Mouse (Mus musculus) heart, embryonic 12.5 days (tissue): ENCODE measurements around the gene H2-D1. TPM values are rescaled to one million over a fixed set of nuclear protein-coding genes. Genes with fewer than 3 reads are reported as not detected.

ENCODE experiments used
- ATAC-seq: fragments of 200-750 bp; cut with Nextera tagmentation; 2 replicates; pipeline ENCODE4 v1.8.0; 2017; ENCODE audit warnings: moderate TSS enrichment, moderate library complexity; ENCODE audit not compliant: insufficient number of reproducible peaks, low FRiP score
- H3K27ac ChIP-seq: fragments of 300-500 bp; sonication (generic); 2 replicates; pipeline ENCODE4 v1.5.1; 2016; ENCODE audit warnings: mild to moderate bottlenecking, moderate library complexity; ENCODE audit not compliant: poor library complexity, severe bottlenecking
- H3K27me3 ChIP-seq: fragments of 300-500 bp; sonication (generic); replicated peaks from 2 replicates; pipeline ENCODE4 v1.6.1; 2016; ENCODE audit warnings: mild to moderate bottlenecking, moderate library complexity
- H3K36me3 ChIP-seq: fragments of 300-500 bp; sonication (generic); 2 replicates; pipeline ENCODE4 v1.6.1; 2016; ENCODE audit warnings: mild to moderate bottlenecking, moderate library complexity
- H3K4me1 ChIP-seq: fragments of 300-500 bp; sonication (generic); replicated peaks from 2 replicates; pipeline ENCODE4 v1.6.1; 2016; ENCODE audit warnings: mild to moderate bottlenecking
- H3K4me2 ChIP-seq: fragments of 300-500 bp; sonication (generic); 2 replicates; pipeline ENCODE4 v1.6.1; 2016; ENCODE audit warnings: mild to moderate bottlenecking, moderate library complexity
- H3K4me3 ChIP-seq: fragments of 300-500 bp; sonication (generic); 2 replicates; pipeline ENCODE4 v1.5.1; 2016; ENCODE audit warnings: mild to moderate bottlenecking
- H3K9ac ChIP-seq: fragments of 300-500 bp; sonication (generic); 2 replicates; pipeline ENCODE4 v1.6.1; 2016; ENCODE audit warnings: mild to moderate bottlenecking, moderate library complexity
- H3K9me3 ChIP-seq: fragments of 300-500 bp; sonication (generic); replicated peaks from 2 replicates; pipeline ENCODE4 v1.6.1; 2016; ENCODE audit warnings: mild to moderate bottlenecking, moderate library complexity
- WGBS: fragments of 180-500 bp; shearing (Covaris S2); methylation state at CpG from one replicate; pipeline ENCODE4 v1.1.7; 2016; 5-methylcytosine and 5-hydroxymethylcytosine counted together
- polyA plus RNA-seq: library from polyadenylated mRNA; unstranded; fragments of >200 nt; fragmentation: Nextera tagmentation; extraction: Ambion mirVana; gene quantifications from 2 replicates; pipeline ENCODE4 v1.2.1, GENCODE M21; 2016

The H2-D1 gene
- polyA plus RNA-seq, 1 experiment from 2014 or later: 30.2 TPM

GRCm38 (mm10) chr17:35250348-35251120 lies 12.0 kb upstream of the H2-D1 start:
- Histone ChIP-seq H3K27me3 (no peaks in the 10 kb centered on the region), H3K9ac (no peak overlapping the region), H3K9me3 (no peaks in the 10 kb centered on the region), H3K27ac (no peak overlapping the region), H3K36me3 (peaks cover 86% of the 10 kb centered on the region), H3K4me1 (peaks cover 10% of the 10 kb centered on the region), H3K4me3 (no peak overlapping the region), H3K4me2 (no peak overlapping the region)
- no peak for ATAC-seq
- 87% methylated on average over 3 of the region's 3 CpGs for WGBS

- Histone ChIP-seq H3K27me3 (no peaks in the 10 kb centered on the region), H3K27ac (no peak overlapping the region), H3K9me3 (no peaks in the 10 kb centered on the region), H3K4me1 (peaks cover 3% of the 10 kb centered on the region), H3K4me2 (no peak overlapping the region), H3K36me3 (peaks cover 79% of the 10 kb centered on the region), H3K4me3 (no peak overlapping the region), H3K9ac (no peak overlapping the region)
- ATAC-seq: no peak
- 80% methylated on average over 15 of the region's 15 CpGs for WGBS
These were observed 11.3 kb upstream of the H2-D1 start for GRCm38 (mm10) chr17:35251162-35251719.

DNA sequence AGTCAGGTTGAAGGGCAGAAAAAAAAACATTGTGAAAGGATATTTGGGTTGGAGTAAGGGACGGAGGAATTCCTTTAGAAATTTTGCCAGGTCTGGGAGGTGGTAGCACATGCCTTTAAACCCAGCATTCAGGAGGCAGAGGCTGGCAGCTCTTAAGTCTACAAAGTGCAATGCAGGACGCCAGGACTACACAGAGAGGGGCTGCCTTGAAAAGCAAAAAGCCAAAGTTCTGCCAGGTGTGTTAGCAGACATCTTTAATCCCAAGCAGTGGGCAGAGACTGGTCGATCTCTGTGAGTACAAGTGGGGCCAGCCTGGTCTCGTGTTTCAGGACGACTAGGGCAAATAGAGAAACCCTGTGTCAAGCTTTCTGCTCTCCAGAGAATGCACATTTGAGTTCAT lies 10.5 kb upstream of the H2-D1 start:
- no peak for ATAC-seq
- H3K4me3 ChIP-seq: no peak overlapping the region
- H3K9ac ChIP-seq: no peak overlapping the region
- no peaks in the 10 kb centered on the region for H3K27me3 ChIP-seq
- H3K27ac ChIP-seq: no peak overlapping the region
- 79% methylated on average over 5 of the region's 5 CpGs for whole genome bisulfite sequencing
- H3K4me1 ChIP-seq: no peaks in the 10 kb centered on the region
- no peak overlapping the region for H3K4me2 ChIP-seq
- peaks cover 72% of the 10 kb centered on the region for H3K36me3 ChIP-seq
- H3K9me3 ChIP-seq: no peaks in the 10 kb centered on the region

GRCm38 (mm10) chr17:35252619-35253292 lies 9.8 kb upstream of the H2-D1 start:
- no peak for ATAC-seq
- Histone ChIP-seq H3K9me3 (no peaks in the 10 kb centered on the region), H3K36me3 (peaks cover 64% of the 10 kb centered on the region), H3K4me2 (no peak overlapping the region), H3K9ac (no peak overlapping the region), H3K4me3 (no peak overlapping the region), H3K4me1 (0 out of 2 replicates have a peak, but pooled peaks cover under 1% of the 10 kb centered on the region), H3K27ac (no peak overlapping the region), H3K27me3 (0 out of 2 replicates have a peak, but pooled peaks cover 3% of the 10 kb centered on the region)
- WGBS: 82% methylated on average over 18 of the region's 18 CpGs

DNA sequence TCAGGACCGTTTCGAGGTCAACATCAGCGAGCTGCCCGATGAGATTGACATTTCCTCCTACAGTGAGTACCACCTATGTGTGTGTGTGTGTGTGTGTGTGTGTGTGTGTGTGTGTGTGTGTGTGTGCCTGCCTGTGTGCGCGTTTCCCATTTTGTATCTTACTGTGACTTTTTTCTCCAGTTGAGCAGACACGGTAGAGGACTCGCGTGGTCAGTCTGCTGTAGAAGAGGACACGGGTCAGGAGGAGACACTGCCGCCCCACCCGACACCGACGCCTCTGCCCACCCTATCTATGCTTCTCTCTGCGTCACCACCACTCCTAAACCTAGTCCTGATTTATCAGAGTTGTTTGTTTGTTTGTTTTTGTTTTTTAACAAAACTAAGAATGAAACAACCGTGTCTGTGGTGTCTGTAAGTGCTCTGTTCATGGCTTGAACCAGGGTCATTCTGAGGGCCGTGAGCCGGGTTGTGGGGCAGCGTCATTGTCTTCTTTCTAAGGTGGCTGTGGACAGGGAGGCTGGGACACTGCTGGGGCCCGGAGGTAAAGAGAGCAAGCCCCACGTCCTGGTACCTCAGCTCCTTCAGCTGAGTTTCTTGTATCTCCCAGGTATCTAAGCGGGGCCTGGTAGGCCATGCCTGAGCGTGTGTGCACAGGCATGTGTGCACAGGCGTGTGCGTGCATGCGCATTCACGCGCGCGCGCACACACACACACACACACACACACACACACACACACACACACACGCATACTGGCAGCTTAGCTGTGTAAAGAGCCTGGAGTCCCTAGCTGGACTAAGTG lies 9.0 kb upstream of the H2-D1 start:
- 89% methylated on average over 32 of the region's 32 CpGs for WGBS
- no peak overlapping the region for H3K9ac ChIP-seq

GRCm38 (mm10) chr17:35254241-35255098 lies 8.1 kb upstream of the H2-D1 start:
- whole genome bisulfite sequencing: 59% methylated on average over 11 of the region's 11 CpGs
- Histone ChIP-seq H3K4me3 (no peak overlapping the region), H3K4me2 (no peak overlapping the region), H3K36me3 (peaks cover 48% of the 10 kb centered on the region), H3K4me1 (0 out of 2 replicates have a peak, but pooled peaks cover 3% of the 10 kb centered on the region), H3K9ac (no peak overlapping the region), H3K27ac (no peak overlapping the region), H3K9me3 (no peaks in the 10 kb centered on the region), H3K27me3 (peaks cover 3% of the 10 kb centered on the region; the same call in 1 of the 2 replicates)
- ATAC-seq: no peak

More for the DNA sequence above, 9.0 kb upstream of the H2-D1 start:
- Histone ChIP-seq H3K27me3 (0 out of 2 replicates have a peak, but pooled peaks cover 3% of the 10 kb centered on the region), H3K4me2 (no peak overlapping the region), H3K27ac (no peak overlapping the region), H3K9me3 (no peaks in the 10 kb centered on the region), H3K4me3 (no peak overlapping the region), H3K4me1 (0 out of 2 replicates have a peak, but pooled peaks cover 3% of the 10 kb centered on the region), H3K36me3 (peaks cover 58% of the 10 kb centered on the region)
- no peak for ATAC-seq

DNA sequence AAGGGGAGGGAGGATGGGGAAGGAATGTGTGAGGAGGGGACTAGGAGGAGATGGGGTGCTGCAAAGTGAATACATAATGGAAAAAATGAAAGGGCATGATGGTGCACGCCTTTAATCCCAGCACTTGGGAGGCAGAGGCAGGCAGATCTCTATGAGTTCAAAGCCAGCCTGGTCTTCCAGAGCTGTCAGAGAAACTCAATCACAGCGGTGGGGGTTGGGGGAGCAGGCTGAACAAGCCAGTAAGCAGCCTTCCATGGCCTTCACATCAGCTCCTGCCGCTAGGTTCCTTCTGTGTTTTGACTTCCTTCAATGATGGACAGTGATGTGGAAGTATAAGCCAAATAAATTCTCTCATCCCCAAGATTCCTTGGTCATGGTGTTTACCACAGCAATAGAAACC lies 7.2 kb upstream of the H2-D1 start:
- peaks cover 40% of the 10 kb centered on the region for H3K36me3 ChIP-seq
- H3K27me3 ChIP-seq: peaks cover 8% of the 10 kb centered on the region
- ATAC-seq: no peak
- H3K9me3 ChIP-seq: no peaks in the 10 kb centered on the region
- no peak overlapping the region for H3K4me3 ChIP-seq
- H3K4me2 ChIP-seq: no peak overlapping the region
- H3K4me1 ChIP-seq: 0 out of 2 replicates have a peak, but pooled peaks cover 3% of the 10 kb centered on the region
- no peak overlapping the region for H3K9ac ChIP-seq
- 76% methylated on average over 3 of the region's 3 CpGs for WGBS
- no peak overlapping the region for H3K27ac ChIP-seq

GRCm38 (mm10) chr17:35255704-35256103 lies 6.8 kb upstream of the H2-D1 start:
- no peaks in the 10 kb centered on the region for H3K9me3 ChIP-seq
- 57% methylated on average over 4 of the region's 4 CpGs for WGBS
- no peak for ATAC-seq

GRCm38 (mm10) chr17:35257378-35257777 lies 5.2 kb upstream of the H2-D1 start:
- peaks cover 26% of the 10 kb centered on the region for H3K27me3 ChIP-seq
- no peak overlapping the region; the same call in 1 of the 2 replicates for H3K4me2 ChIP-seq
- 56% methylated on average over 1 of the region's 1 CpGs for WGBS
- no peak overlapping the region for H3K27ac ChIP-seq
- no peaks in the 10 kb centered on the region for H3K9me3 ChIP-seq
- H3K4me1 ChIP-seq: peaks cover 3% of the 10 kb centered on the region; the same call in 1 of the 2 replicates
- H3K4me3 ChIP-seq: no peak overlapping the region
- peaks cover 20% of the 10 kb centered on the region for H3K36me3 ChIP-seq
- 0 out of 2 replicates have a peak, but pooled peaks have one; percentile 34 for ATAC-seq
- no peak overlapping the region for H3K9ac ChIP-seq

More at GRCm38 (mm10) chr17:35255704-35256103, 6.8 kb upstream of the H2-D1 start:
- Histone ChIP-seq H3K4me1 (0 out of 2 replicates have a peak, but pooled peaks cover 3% of the 10 kb centered on the region), H3K4me3 (no peak overlapping the region), H3K27me3 (peaks cover 12% of the 10 kb centered on the region), H3K36me3 (peaks cover 36% of the 10 kb centered on the region), H3K4me2 (no peak overlapping the region), H3K9ac (no peak overlapping the region), H3K27ac (no peak overlapping the region)
